Mouse (Mus musculus): ENCODE measurements around the gene Tldc1.

Gene Tldc1

GRCm38 (mm10) chr8:119717765-119718164 lies 60.5 kb downstream of the Tldc1 start:
- peak in 1 of 2 experiments; percentile 9 for DNase-seq

GRCm38 (mm10) chr8:119716730-119717299 lies 61.4 kb downstream of the Tldc1 start:
- DNase-seq: no peak

DNA sequence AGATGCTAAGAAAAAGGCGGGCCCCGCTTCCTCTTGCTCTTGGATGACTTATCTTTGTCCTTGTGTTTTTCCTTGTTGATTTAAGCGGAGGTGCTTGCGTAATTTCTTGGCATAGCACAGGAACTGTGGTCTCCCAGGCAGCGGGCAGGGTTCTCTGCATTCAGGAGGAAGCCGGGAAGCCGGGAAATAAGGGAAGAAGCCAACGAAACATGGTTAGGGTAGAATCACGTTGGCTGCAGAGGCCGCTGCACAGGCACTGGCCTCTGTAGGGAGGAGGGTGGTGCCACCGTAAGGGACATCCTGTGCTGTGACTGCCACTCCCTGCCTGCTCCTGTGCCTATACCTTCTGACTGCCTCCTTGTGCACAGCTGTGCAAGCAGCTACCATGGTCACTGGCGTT lies 63.0 kb downstream of the Tldc1 start:
- DNase-seq: no peak

DNA sequence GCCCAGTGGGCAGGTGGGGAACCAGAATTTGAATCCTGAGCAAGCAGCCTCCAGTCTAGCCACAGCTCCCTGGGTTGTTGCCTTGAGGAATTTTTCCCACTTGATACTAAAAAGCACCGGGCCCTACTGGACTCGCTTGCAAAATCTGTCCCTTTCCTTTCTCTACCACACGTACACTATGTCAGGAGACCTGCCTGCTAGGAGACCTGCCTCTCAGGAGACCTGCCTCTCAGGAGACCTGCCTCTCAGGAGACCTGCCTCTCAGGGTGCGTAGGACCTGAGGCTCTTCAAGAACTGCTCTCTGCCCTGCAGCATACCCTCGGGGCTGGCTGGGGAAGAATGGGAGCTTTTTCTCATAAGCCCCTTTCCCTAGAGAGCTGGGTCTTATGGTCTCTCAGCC lies 64.8 kb downstream of the Tldc1 start:
- no peak for DNase-seq

GRCm38 (mm10) chr8:119712226-119712625 lies 66.0 kb downstream of the Tldc1 start:
- no peak for DNase-seq

Measured in cerebellum, postnatal 36 days (tissue).